Mouse (Mus musculus) MEL (cell line): ENCODE measurements at regions not wholly inside any gene's neighbourhood (a gene's known extent, or its start where the extent isn't known, plus 50 kb on each side); places are given as distances from the start of the nearest gene placed in this dataset.

ENCODE experiments used
- BHLHE40 ChIP-seq: IDR thresholded peaks from 2 replicates; pipeline ENCODE4 v1.6.1; 2012; ENCODE audit warnings: low read depth, mild to moderate bottlenecking, inconsistent platforms, low read length, improper control_type of control experiment, borderline replicate concordance
- CHD2 ChIP-seq: IDR thresholded peaks from 2 replicates; pipeline ENCODE4 v1.6.1; 2011; ENCODE audit warnings: low read length, improper control_type of control experiment
- CTCF ChIP-seq, 3 experiments: IDR thresholded peaks in 2 of 3; conservative IDR thresholded peaks in 1 of 3; 2 replicates each; pipeline ENCODE4 v1.5.1; 2011 to 2012; ENCODE audit warnings: low read length in 3 of 3, low read depth in 2 of 3, mild to moderate bottlenecking in 2 of 3, improper control_type of control experiment in 1 of 3, inconsistent platforms in 1 of 3, mixed read lengths in 1 of 3, moderate library complexity in 1 of 3; ENCODE audit not compliant: control insufficient read depth in 1 of 3, insufficient read depth in 1 of 3, poor library complexity in 1 of 3, severe bottlenecking in 1 of 3
- E2F4 ChIP-seq: IDR thresholded peaks from 2 replicates; pipeline ENCODE4 v1.6.1; 2011; ENCODE audit warnings: low read depth, low read length, improper control_type of control experiment, borderline replicate concordance
- ELF1 ChIP-seq: IDR thresholded peaks from 2 replicates; pipeline ENCODE4 v1.6.1; 2014; ENCODE audit warnings: low read depth, mild to moderate bottlenecking, inconsistent platforms, low read length, improper control_type of control experiment, moderate library complexity
- EP300 ChIP-seq, 2 experiments: IDR thresholded peaks; 2 replicates each; pipeline ENCODE4 v1.6.1; 2011; ENCODE audit warnings: improper control_type of control experiment in 2 of 2, low read length in 2 of 2, low read depth in 1 of 2, mild to moderate bottlenecking in 1 of 2
- HCFC1 ChIP-seq: IDR thresholded peaks from 2 replicates; pipeline ENCODE4 v1.6.1; 2012; ENCODE audit warnings: low read depth, mild to moderate bottlenecking, inconsistent platforms, low read length, improper control_type of control experiment, moderate library complexity
- POLR2A ChIP-seq, 2 experiments: IDR thresholded peaks; 2 replicates each; pipeline ENCODE4 v1.6.1; 2011 to 2012; ENCODE audit warnings: low read length in 2 of 2, mild to moderate bottlenecking in 2 of 2, control low read depth in 1 of 2, improper control_type of control experiment in 1 of 2, low read depth in 1 of 2, moderate library complexity in 1 of 2; ENCODE audit not compliant: control insufficient read depth in 1 of 2, insufficient read depth in 1 of 2, poor library complexity in 1 of 2
- TCF12 ChIP-seq: IDR thresholded peaks from 2 replicates; pipeline ENCODE4 v1.6.1; 2014; ENCODE audit warnings: low read depth, mild to moderate bottlenecking, inconsistent platforms, low read length, improper control_type of control experiment, moderate library complexity
- ZC3H11A ChIP-seq: IDR thresholded peaks from 2 replicates; pipeline ENCODE4 v1.6.1; 2012; ENCODE audit warnings: low read depth, mild to moderate bottlenecking, inconsistent platforms, low read length, improper control_type of control experiment

DNA sequence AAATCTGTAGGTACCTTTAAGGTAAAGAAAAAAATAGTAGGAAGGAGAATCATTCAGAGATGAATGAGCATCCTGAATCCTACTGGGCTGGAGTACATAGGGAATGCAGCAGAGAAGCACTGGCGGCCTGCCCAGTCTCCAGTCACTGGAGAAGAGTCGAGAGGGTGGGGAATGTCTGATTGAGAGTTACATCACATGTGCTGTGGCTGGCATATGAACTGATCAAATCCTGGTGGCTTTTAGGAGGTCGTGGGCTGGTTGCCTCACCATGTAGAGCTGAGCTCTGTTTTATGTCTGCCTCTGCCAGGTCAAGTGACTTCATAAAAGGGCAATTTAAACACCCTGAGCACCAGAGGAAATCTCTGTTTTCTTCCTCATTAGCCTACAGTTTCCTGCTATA lies 783.9 kb upstream of the 4930452B06Rik start:
- TF ChIP-seq TCF12: no peak
- no peak for TF ChIP-seq BHLHE40
- no peak for TF ChIP-seq CTCF (IDR thresholded peaks at IDR 0.05 in 2 of 3, conservative IDR thresholded peaks at IDR 0.05 in 1 of 3; ENCODE audit: control insufficient read depth in 1 of 3, insufficient read depth in 1 of 3, low read depth in 2 of 3, low read length in 3 of 3, poor library complexity in 1 of 3, severe bottlenecking in 1 of 3)
- TF ChIP-seq ELF1: no peak
- no peak for TF ChIP-seq ZC3H11A
- TF ChIP-seq CHD2: no peak
- TF ChIP-seq E2F4: no peak
- TF ChIP-seq EP300 (IDR thresholded peaks at IDR 0.05; ENCODE audit: low read depth in 1 of 2, low read length in 2 of 2): no peak
- TF ChIP-seq HCFC1: no peak
- TF ChIP-seq POLR2A (IDR thresholded peaks at IDR 0.05; ENCODE audit: control insufficient read depth in 1 of 2, insufficient read depth in 1 of 2, low read depth in 1 of 2, low read length in 2 of 2, poor library complexity in 1 of 2): no peak
